Mouse (Mus musculus): ENCODE measurements around the gene Gm14744.
A peak's percentile ranks its signal among the peaks of the same experiment; 100 is the strongest.
"Not testable (repeated sequence)": the region's sequence is repeated elsewhere in the genome, so short reads cannot be mapped to it uniquely, and the experiment has no call there.

The Gm14744 gene

GRCm38 (mm10) chrX:77864458-77864857 is at the start of gene Gm14744:
Gm14744 (plus strand) TSS chrX:77864758.
- not testable (repeated sequence) for DNase-seq (ENCODE audit: low read depth, low spot score)

GRCm38 (mm10) chrX:77853523-77853922 is 11.0 kb upstream of the Gm14744 start, which contains the start of gene Pbsn:
Pbsn (minus strand) TSS chrX:77853623.
- no peak for DNase-seq (ENCODE audit: low read depth, low spot score)

- peak; percentile 1 for DNase-seq (ENCODE audit: low read depth, low spot score)
These were observed 15.5 kb downstream of the Gm14744 start for GRCm38 (mm10) chrX:77880033-77880432.

Measured in R1 (cell line).